Mouse (Mus musculus) right cerebral cortex, adult 2 months (tissue): Measurements from ENCODE around the gene Pax7.

Experiments
- DNase-seq, 2 experiments: peaks; one replicate each; pipeline ENCODE4 v3.0.0; 2021 to 2022; ENCODE audit warnings: low spot score in 2 of 2

Pax7 gene

GRCm38 (mm10) chr4:139754148-139754710, 79.1 kb downstream of the Pax7 start:
- DNase-seq = no peak

GRCm38 (mm10) chr4:139750926-139751325, 82.4 kb downstream of the Pax7 start:
- DNase-seq = no peak

- DNase-seq = no peak
Observed at GRCm38 (mm10) chr4:139747190-139747936, 86.0 kb downstream of the Pax7 start.

DNA sequence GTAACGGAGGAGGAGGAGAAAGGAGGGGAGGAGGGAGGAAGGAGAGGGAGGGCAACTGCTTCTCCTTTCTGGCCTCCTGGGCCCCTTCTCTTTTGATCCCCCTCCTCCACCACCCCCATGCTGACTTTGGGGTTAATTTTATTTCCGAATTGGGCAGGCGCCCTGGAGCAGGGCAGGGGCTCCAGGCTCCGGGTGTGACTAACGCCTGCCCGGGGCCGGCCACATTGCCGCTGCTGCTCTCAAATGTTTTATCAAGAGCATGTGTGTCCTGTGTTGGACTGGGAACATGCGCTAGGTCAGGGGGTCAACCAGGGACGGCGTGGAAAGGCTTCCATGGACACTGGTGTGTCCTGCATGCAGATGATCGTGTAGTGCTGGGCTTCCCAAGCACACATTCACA, 87.2 kb downstream of the Pax7 start:
- DNase-seq = no peak

GRCm38 (mm10) chr4:139744765-139745395, 88.4 kb downstream of the Pax7 start:
- no peak for DNase-seq

- DNase-seq = no peak
Observed at GRCm38 (mm10) chr4:139743626-139744025, 89.7 kb downstream of the Pax7 start.

- peak; percentile 83 to 86 for DNase-seq
Observed at GRCm38 (mm10) chr4:139737035-139737434, 96.3 kb downstream of the Pax7 start.

GRCm38 (mm10) chr4:139727101-139727500, 106.2 kb downstream of the Pax7 start:
- DNase-seq = no peak

DNA sequence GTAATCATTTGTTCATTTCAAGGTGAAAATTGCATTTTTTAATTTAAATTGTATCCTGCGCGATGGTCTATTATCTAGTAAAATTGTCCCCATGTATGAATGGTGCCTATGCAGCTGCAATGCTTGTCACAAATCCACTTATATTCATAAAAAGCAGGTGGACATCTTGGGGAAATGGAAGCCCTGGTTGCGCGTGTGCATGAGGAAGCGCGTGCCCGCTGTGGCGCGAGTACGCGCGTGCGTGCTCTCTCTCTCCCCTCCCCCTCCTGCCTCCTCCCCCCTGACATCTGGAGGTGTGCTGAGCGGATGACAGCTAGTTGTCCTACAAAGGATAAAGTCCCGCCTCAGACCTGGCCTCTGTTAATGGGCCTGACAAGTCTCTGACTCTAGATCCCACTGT, 107.9 kb downstream of the Pax7 start:
- DNase-seq = no peak

DNA sequence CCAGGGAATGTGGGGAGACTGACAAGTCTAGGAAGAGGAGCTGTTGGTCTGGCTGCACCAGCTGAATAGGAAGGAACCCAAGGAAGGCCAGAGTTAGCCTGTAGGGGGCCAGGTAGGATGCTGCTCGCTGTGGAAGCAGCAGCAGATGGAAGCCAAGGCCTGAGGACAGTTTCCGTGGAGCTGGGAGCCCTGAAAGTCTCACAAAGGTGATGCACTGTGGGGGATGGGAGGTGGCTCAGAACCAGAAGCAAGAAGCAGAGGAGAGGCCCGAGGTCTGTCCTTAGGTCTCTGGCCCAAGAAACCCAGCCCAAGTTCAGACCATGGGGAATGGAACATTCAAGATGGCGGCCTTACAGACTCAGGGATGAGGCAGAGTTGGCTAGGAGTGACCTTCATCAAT, 109.0 kb downstream of the Pax7 start:
- no peak for DNase-seq

DNA sequence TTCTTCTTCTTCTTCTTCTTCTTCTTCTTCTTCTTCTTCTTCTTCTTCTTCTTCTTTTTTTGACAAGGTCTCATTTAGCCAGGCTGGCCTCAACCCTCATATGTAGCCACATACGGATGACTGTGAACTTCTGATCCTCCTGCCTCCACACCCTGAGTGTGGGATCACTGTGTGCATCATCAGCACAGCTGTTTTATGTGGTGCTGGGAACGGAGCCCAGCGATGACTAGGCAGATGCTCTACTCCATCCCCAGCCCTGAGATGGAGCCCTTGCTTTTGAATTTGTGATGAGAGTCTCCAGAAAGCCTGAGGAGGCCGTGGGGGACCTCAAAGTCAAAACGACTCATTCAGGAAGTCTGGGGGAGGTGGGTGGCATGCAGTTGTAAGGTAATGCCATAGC, 114.3 kb downstream of the Pax7 start:
- DNase-seq = no peak

- peak; percentile 55 to 65 for DNase-seq
Observed at GRCm38 (mm10) chr4:139716477-139717169, 116.7 kb downstream of the Pax7 start.

DNA sequence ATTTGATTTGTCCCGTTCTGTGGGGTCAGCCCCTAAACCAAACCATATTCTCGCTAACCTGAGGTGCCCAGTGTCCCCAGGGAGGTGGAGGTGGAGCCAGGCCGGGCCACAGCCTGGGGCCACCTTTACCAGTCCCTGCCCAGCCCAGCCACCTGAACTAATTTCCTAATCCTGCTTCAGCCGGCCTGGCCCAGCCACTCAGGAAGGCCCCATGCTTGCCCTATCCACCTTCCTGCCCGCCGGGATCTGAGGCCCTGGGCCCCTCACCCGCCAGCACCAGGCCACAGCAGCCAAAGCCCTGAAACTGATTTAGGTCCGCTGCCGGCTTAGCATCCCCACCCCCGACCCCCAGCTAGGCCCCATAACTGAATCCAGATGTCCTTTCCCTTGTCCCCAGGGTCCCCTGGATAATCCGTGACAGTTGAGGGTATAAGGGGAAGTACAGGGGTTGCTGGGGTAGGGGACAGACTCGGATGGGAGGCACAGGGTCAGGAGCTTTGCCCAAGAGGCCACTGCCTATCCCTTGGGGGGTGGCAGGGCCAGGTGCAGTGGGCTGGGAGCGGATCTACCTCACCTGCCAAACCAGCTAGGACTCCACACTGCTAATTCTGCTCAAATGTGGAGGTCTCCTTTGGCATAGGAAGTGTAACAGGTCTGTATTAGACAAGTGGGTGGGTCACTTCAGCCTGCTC, 117.9 kb downstream of the Pax7 start:
- no peak for DNase-seq

DNA sequence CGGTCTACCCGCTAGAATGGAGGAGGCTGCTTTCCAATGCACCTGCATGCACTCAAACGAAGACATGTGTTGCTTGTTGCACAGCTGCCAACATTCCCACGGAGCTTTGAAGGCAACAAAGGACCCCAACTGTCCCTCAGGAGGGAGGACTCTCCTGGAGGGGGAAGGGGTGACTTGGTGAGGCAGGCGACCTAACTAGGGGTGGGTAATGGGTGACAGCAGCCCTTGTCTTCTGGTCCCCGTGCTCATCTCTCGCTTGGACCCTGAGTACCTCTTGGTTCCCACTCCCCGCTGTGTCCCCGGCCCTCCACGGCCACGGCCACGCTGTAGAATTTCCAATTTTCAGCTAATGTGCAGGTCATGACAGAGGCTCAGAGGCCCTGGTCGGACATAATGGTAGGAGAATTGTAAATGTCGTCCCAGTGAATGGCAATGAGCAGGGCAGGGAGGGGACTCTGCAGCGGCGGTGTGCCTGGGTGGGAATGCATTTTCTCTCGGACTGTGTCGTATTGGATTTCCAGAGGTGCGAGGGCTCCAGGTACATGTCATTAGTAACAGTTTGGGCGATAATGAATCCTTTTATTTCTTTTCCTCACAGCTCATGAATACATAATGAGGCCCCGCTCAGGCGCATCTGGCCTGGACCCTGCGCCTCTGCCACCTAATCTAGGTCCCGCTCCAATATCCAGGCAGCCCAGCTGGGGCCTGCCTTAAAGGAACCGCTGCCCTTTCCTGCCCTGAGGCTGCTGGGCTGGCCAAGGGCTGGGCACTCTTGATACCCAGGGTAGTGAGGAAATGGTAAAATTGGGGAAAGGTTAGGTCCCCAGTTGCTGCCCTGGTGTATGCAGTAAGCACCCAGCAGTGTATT, 122.6 kb downstream of the Pax7 start:
- DNase-seq = no peak

GRCm38 (mm10) chr4:139705986-139706385, 127.3 kb downstream of the Pax7 start:
- DNase-seq = no peak

DNA sequence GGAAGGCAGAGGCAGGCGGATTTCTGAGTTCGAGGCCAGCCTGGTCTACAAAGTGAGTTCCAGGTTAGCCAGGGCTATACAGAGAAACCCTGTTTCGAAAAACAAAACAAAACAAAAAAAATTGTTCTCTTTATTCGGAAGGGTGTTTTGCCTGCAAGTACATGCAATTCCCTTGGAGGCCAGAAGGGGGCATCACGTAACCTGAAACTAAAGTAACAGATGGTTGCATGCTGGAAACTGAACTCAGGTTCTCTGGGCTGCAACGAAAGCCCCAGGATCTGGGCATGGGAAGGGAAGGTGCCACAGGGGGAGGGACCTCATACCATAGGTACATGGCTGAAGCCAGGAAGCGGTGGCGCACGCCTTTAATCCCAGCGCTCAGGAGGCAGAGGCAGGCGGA, 129.9 kb downstream of the Pax7 start:
- DNase-seq = no peak

DNA sequence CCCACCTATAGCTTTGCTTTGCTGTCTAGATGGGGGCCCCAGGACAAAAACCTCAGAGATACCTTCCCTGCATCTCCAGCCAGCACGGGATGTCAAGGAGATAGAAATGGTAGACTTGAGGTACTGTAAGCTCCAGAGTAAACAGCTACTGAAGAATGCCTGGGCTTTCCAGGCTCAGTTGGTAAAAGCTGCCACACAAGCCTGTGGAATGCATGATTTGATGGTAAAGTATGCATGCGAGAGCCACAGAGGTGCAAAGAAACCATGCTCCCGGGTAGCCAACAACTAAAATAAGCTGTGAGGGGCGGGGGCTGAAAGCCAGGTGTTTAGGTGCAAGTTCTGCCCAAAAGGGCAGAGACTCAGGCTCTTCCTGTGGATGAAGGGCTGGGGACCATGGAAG, 130.4 kb downstream of the Pax7 start:
- no peak for DNase-seq

DNA sequence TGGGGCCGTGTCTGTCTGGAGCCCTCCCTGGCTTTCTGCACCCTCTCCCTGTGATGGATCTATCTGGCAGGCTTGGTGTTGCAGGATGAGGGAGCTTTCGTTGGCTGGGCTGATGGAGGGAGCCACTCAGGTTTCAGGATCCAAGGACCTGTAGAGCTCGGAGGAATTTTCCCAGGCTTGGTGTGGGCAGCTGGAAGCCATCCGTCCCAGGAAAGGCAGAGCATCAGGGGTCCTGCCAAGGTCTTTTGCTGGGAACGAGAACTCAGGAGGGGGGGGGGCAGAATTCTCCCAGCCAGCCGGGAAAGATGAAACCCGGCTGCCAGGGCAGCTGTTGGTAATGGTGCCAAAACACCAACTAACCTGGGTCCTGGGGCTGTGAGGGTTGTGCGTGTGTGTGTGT, 134.7 kb downstream of the Pax7 start:
- no peak for DNase-seq

- no peak for DNase-seq
Observed at GRCm38 (mm10) chr4:139697755-139698154, 135.6 kb downstream of the Pax7 start.

DNA sequence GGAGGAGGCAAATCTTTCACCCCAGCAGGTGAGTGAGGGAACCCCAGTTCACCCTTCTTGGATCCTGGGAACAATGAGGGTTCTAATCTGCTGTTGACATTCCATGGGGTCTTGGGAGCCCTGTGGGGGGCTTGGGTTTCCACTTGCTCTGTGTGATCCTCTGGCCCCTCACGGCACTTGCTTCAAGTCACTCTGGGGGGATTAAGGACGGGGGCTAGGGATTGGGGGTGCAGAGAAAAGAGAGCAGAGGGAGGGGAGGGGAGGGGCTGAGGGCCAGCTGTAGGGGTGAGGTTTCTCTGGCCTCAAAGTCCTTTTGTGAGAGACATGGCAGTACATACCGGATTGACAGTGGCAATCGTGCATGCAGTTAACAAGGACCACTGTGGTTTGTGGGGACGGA, 140.0 kb downstream of the Pax7 start:
- no peak for DNase-seq

DNA sequence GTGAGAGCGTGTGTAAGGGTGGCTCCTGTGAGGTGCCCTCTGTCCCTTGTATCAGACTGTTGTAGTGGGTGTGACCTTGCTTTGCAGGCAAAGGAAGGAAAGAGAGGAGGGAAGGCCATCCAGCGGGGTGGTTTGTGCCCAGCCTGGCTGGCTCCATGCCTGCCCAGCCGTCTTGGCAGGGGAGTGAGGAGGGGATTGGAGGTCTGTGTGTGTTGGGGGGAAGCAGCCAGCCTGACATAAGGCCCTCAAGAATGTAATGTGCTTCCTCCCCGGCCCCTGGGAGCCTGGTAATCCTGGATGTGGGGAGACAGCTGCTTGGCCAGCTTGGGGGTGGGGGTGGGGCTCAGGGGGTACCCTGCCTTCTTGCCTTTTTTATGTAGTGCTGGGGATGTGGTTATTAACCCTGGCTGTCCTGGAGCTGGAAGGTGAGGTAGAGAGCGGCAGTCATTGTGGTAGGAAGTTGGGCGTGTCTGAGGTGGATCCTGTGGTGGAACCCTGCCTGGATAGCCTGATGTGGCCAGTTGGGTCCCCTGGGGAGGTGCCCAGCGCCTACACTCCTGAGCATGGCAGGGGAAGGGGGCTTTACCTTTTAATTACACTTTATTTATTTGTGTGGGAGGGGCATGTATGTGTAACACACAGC, 143.6 kb downstream of the Pax7 start:
- no peak for DNase-seq
